Mouse (Mus musculus) bone marrow macrophage, adult 2 months (primary cell): ENCODE data around the gene Cdkn2c.

Source experiments
- CTCF ChIP-seq: IDR thresholded peaks from 2 replicates; pipeline ENCODE4 v1.5.1; 2012; ENCODE audit warnings: low read depth, mild to moderate bottlenecking, low read length, moderate library complexity
- POLR2A ChIP-seq: IDR thresholded peaks from 2 replicates; pipeline ENCODE4 v1.6.1; 2012; ENCODE audit warnings: mild to moderate bottlenecking, low read depth, low read length, borderline replicate concordance

GRCm38 (mm10) chr4:109658826-109659225, 8.2 kb downstream of the Cdkn2c start:
- TF ChIP-seq CTCF: no peak
- TF ChIP-seq POLR2A: no peak
